Mouse (Mus musculus): ENCODE results near the gene Nmrk1. TPM values are rescaled to one million over a fixed set of nuclear protein-coding genes. Genes with fewer than 3 reads are reported as not detected.
"Not testable (repeated sequence)": the region's sequence is repeated elsewhere in the genome, so short reads cannot be mapped to it uniquely, and the experiment has no call there.

The Nmrk1 gene
- 9.6 and 10.1 TPM in 2 replicates for polyA plus RNA-seq (2014; fragmentation: Nextera tagmentation; extraction: Ambion mirVana)

GRCm38 (mm10) chr19:18631644-18632219 lies at the start of gene Nmrk1, which contains the start of gene Ostf1:
Nmrk1 (plus strand) TSS chr19:18631950.
Ostf1 (minus strand) TSS chr19:18631823.
- 1% methylated on average over 50 of the region's 51 CpGs for WGBS
- Histone ChIP-seq H3K4me3 (ENCODE audit: low read depth, low read length) (peak within 1 kb of the TSS; percentile 76), H3K36me3 (ENCODE audit: control insufficient read depth, insufficient read depth, low read length) (no peaks in the 10 kb centered on the region), H3K4me2 (ENCODE audit: low read length) (peak within 1 kb of the TSS; percentile 72), H3K4me1 (replicated peaks; ENCODE audit: control insufficient read depth, insufficient read depth, low read length) (peaks cover 3% of the 10 kb centered on the region), H3K9me3 (ENCODE audit: control insufficient read depth, low read length) (no peaks in the 10 kb centered on the region), H3K27me3 (replicated peaks; ENCODE audit: control insufficient read depth, insufficient read depth, low read length) (no peaks in the 10 kb centered on the region), H3K27ac (ENCODE audit: low read depth) (peak within 1 kb of the TSS; percentile 82), H3K9ac (ENCODE audit: low read length) (peak within 1 kb of the TSS; percentile 64)
- peak; percentile 97 for DNase-seq (ENCODE audit: low spot score)
- peak; percentile 98 for ATAC-seq (replicated peaks; ENCODE audit: low FRiP score, low TSS enrichment, low read depth)

DNA sequence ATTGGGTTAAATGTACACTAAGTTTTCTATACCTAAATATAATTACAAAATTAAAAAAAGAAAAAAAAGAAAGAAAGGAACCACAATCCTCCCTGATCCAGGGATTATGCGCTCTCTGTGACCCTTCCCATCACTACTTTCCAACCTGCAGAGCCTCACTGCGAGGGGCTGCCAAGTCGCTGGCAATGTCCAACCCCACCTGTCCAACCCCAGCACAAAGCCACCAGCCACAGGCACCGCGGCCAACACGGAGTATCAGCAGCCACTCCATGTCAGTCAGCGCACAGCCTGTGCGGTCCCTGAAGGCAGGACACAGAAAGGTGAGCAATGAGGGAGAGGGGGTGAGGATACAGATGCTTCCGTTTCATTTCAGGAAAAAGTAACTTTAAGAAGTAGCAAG lies 49.5 kb upstream of the Nmrk1 start:
- Histone ChIP-seq H3K27me3 (replicated peaks; ENCODE audit: control insufficient read depth, insufficient read depth, low read length) (no peaks in the 10 kb centered on the region), H3K4me3 (ENCODE audit: low read depth, low read length) (no peak overlapping the region), H3K4me2 (ENCODE audit: low read length) (no peak overlapping the region), H3K36me3 (ENCODE audit: control insufficient read depth, insufficient read depth, low read length) (peaks cover 5% of the 10 kb centered on the region; the same call in 1 of the 2 replicates), H3K9me3 (ENCODE audit: control insufficient read depth, low read length) (no peaks in the 10 kb centered on the region), H3K4me1 (replicated peaks; ENCODE audit: control insufficient read depth, insufficient read depth, low read length) (peaks cover 11% of the 10 kb centered on the region; the same call in 1 of the 2 replicates), H3K9ac (ENCODE audit: low read length) (no peak overlapping the region), H3K27ac (ENCODE audit: low read depth) (no peak overlapping the region)
- ATAC-seq (replicated peaks; ENCODE audit: low FRiP score, low TSS enrichment, low read depth), result no peak
- 89% methylated on average over 9 of the region's 9 CpGs for WGBS
- DNase-seq (ENCODE audit: low spot score), result peak; percentile 35

- Histone ChIP-seq H3K27me3 (replicated peaks; ENCODE audit: control insufficient read depth, insufficient read depth, low read length) (no peaks in the 10 kb centered on the region), H3K27ac (ENCODE audit: low read depth) (no peak overlapping the region), H3K4me2 (ENCODE audit: low read length) (no peak overlapping the region), H3K36me3 (ENCODE audit: control insufficient read depth, insufficient read depth, low read length) (peaks cover 5% of the 10 kb centered on the region; the same call in 1 of the 2 replicates), H3K4me3 (ENCODE audit: low read depth, low read length) (no peak overlapping the region), H3K9ac (ENCODE audit: low read length) (no peak overlapping the region), H3K4me1 (replicated peaks; ENCODE audit: control insufficient read depth, insufficient read depth, low read length) (peaks cover 9% of the 10 kb centered on the region; the same call in 1 of the 2 replicates), H3K9me3 (ENCODE audit: control insufficient read depth, low read length) (no peaks in the 10 kb centered on the region)
- no peak for ATAC-seq (replicated peaks; ENCODE audit: low FRiP score, low TSS enrichment, low read depth)
- WGBS, result 84% methylated on average over 6 of the region's 6 CpGs
- DNase-seq (ENCODE audit: low spot score), result no peak
These were observed 48.9 kb upstream of the Nmrk1 start for GRCm38 (mm10) chr19:18582887-18583286.

GRCm38 (mm10) chr19:18583706-18584105 lies 48.0 kb upstream of the Nmrk1 start:
- H3K4me2 ChIP-seq (ENCODE audit: low read length), result no peak overlapping the region
- no peak overlapping the region for H3K4me3 ChIP-seq (ENCODE audit: low read depth, low read length)
- no peaks in the 10 kb centered on the region for H3K27me3 ChIP-seq (replicated peaks; ENCODE audit: control insufficient read depth, insufficient read depth, low read length)
- 96% methylated on average over 4 of the region's 4 CpGs for WGBS
- no peak overlapping the region for H3K9ac ChIP-seq (ENCODE audit: low read length)
- H3K27ac ChIP-seq (ENCODE audit: low read depth), result no peak overlapping the region
- ATAC-seq (replicated peaks; ENCODE audit: low FRiP score, low TSS enrichment, low read depth) (no peak), DNase-seq (ENCODE audit: low spot score) (no peak)
- H3K4me1 ChIP-seq (replicated peaks; ENCODE audit: control insufficient read depth, insufficient read depth, low read length), result peaks cover under 1% of the 10 kb centered on the region; the same call in 1 of the 2 replicates
- H3K9me3 ChIP-seq (ENCODE audit: control insufficient read depth, low read length), result no peaks in the 10 kb centered on the region
- H3K36me3 ChIP-seq (ENCODE audit: control insufficient read depth, insufficient read depth, low read length), result peaks cover 5% of the 10 kb centered on the region; the same call in 1 of the 2 replicates

- Histone ChIP-seq H3K4me2 (ENCODE audit: low read length) (no peak overlapping the region), H3K27ac (ENCODE audit: low read depth) (no peak overlapping the region), H3K27me3 (replicated peaks; ENCODE audit: control insufficient read depth, insufficient read depth, low read length) (no peaks in the 10 kb centered on the region), H3K9ac (ENCODE audit: low read length) (no peak overlapping the region), H3K4me1 (replicated peaks; ENCODE audit: control insufficient read depth, insufficient read depth, low read length) (no peaks in the 10 kb centered on the region), H3K36me3 (ENCODE audit: control insufficient read depth, insufficient read depth, low read length) (peaks cover 5% of the 10 kb centered on the region; the same call in 1 of the 2 replicates), H3K9me3 (ENCODE audit: control insufficient read depth, low read length) (no peaks in the 10 kb centered on the region), H3K4me3 (ENCODE audit: low read depth, low read length) (no peak overlapping the region)
- DNase-seq (ENCODE audit: low spot score) (no peak), ATAC-seq (replicated peaks; ENCODE audit: low FRiP score, low TSS enrichment, low read depth) (no peak)
- WGBS, result 92% methylated on average over 7 of the region's 7 CpGs
These were observed 47.1 kb upstream of the Nmrk1 start for GRCm38 (mm10) chr19:18584621-18585020.

DNA sequence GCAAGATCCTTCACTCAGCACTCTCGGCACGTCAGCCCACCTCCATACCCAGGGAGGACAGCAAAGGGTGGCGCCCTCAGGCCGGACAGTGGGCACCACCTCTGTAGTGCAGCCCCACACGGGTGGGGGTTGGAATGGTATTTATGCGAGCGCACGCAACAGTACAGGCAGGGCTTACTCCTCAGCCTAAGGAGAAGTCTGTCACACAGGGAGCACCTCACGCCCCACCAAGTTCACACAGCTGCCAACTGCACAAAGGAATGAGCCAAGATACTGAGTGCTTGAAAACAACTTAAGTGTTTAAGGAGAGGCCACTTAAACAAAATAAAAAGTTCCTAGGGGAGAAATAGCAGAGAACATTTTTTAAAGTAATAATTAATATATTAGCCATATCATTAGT lies 44.6 kb upstream of the Nmrk1 start:
- no peak for DNase-seq (ENCODE audit: low spot score)
- H3K9me3 ChIP-seq (ENCODE audit: control insufficient read depth, low read length), result no peaks in the 10 kb centered on the region
- no peak overlapping the region for H3K4me2 ChIP-seq (ENCODE audit: low read length)
- H3K4me3 ChIP-seq (ENCODE audit: low read depth, low read length), result no peak overlapping the region
- H3K4me1 ChIP-seq (replicated peaks; ENCODE audit: control insufficient read depth, insufficient read depth, low read length), result no peaks in the 10 kb centered on the region
- no peak overlapping the region for H3K27ac ChIP-seq (ENCODE audit: low read depth)
- peaks cover 5% of the 10 kb centered on the region; the same call in 1 of the 2 replicates for H3K36me3 ChIP-seq (ENCODE audit: control insufficient read depth, insufficient read depth, low read length)
- WGBS, result 91% methylated on average over 9 of the region's 9 CpGs
- H3K27me3 ChIP-seq (replicated peaks; ENCODE audit: control insufficient read depth, insufficient read depth, low read length), result no peaks in the 10 kb centered on the region
- no peak overlapping the region for H3K9ac ChIP-seq (ENCODE audit: low read length)
- no peak for ATAC-seq (replicated peaks; ENCODE audit: low FRiP score, low TSS enrichment, low read depth)

- H3K4me3 ChIP-seq (ENCODE audit: low read depth, low read length), result no peak overlapping the region
- ATAC-seq (replicated peaks; ENCODE audit: low FRiP score, low TSS enrichment, low read depth), result no peak
- H3K36me3 ChIP-seq (ENCODE audit: control insufficient read depth, insufficient read depth, low read length), result peaks cover 5% of the 10 kb centered on the region; the same call in 1 of the 2 replicates
- no peak overlapping the region for H3K9ac ChIP-seq (ENCODE audit: low read length)
- H3K27me3 ChIP-seq (replicated peaks; ENCODE audit: control insufficient read depth, insufficient read depth, low read length), result no peaks in the 10 kb centered on the region
- H3K9me3 ChIP-seq (ENCODE audit: control insufficient read depth, low read length), result no peaks in the 10 kb centered on the region
- no peaks in the 10 kb centered on the region; the same call in 1 of the 2 replicates for H3K4me1 ChIP-seq (replicated peaks; ENCODE audit: control insufficient read depth, insufficient read depth, low read length)
- 96% methylated on average over 1 of the region's 1 CpGs for WGBS
- no peak overlapping the region for H3K4me2 ChIP-seq (ENCODE audit: low read length)
- DNase-seq (ENCODE audit: low spot score), result no peak
- no peak overlapping the region for H3K27ac ChIP-seq (ENCODE audit: low read depth)
These were observed 43.5 kb upstream of the Nmrk1 start for GRCm38 (mm10) chr19:18588243-18588642.

- not testable (repeated sequence) for H3K27me3 ChIP-seq (replicated peaks; ENCODE audit: control insufficient read depth, insufficient read depth, low read length); H3K4me2 ChIP-seq (ENCODE audit: low read length); H3K36me3 ChIP-seq (ENCODE audit: control insufficient read depth, insufficient read depth, low read length); H3K9me3 ChIP-seq (ENCODE audit: control insufficient read depth, low read length); DNase-seq (ENCODE audit: low spot score); H3K27ac ChIP-seq (ENCODE audit: low read depth); H3K9ac ChIP-seq (ENCODE audit: low read length); H3K4me1 ChIP-seq (replicated peaks; ENCODE audit: control insufficient read depth, insufficient read depth, low read length); ATAC-seq (replicated peaks; ENCODE audit: low FRiP score, low TSS enrichment, low read depth); H3K4me3 ChIP-seq (ENCODE audit: low read depth, low read length)
- 96% methylated on average over 10 of the region's 10 CpGs for WGBS
These were observed 42.9 kb upstream of the Nmrk1 start for GRCm38 (mm10) chr19:18588801-18589200.

DNA sequence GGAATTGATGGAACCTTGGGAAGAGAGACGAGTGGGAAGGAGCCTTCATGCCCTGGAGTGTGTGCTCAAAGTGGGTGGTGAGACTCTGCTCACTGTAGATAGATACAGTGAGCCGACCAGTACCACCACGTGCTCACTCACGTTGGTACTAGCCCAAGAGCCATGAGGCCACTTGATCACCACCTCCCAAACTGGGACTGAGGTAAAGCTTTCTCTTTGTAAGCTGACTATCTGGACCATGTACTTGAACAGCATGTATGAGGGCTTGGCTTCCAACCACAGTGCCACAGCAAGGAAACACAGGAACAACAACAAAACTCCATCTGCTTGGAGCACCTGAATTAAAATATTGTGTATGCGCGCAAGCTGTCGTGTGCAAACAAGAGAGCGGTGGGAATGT lies 42.5 kb upstream of the Nmrk1 start:
- ATAC-seq (replicated peaks; ENCODE audit: low FRiP score, low TSS enrichment, low read depth) (no peak), DNase-seq (ENCODE audit: low spot score) (no peak)
- Histone ChIP-seq H3K36me3 (ENCODE audit: control insufficient read depth, insufficient read depth, low read length) (peaks cover 3% of the 10 kb centered on the region; the same call in 1 of the 2 replicates), H3K4me1 (replicated peaks; ENCODE audit: control insufficient read depth, insufficient read depth, low read length) (no peaks in the 10 kb centered on the region; the same call in 1 of the 2 replicates), H3K27ac (ENCODE audit: low read depth) (no peak overlapping the region), H3K4me2 (ENCODE audit: low read length) (no peak overlapping the region), H3K9me3 (ENCODE audit: control insufficient read depth, low read length) (no peaks in the 10 kb centered on the region), H3K27me3 (replicated peaks; ENCODE audit: control insufficient read depth, insufficient read depth, low read length) (no peaks in the 10 kb centered on the region), H3K9ac (ENCODE audit: low read length) (no peak overlapping the region), H3K4me3 (ENCODE audit: low read depth, low read length) (no peak overlapping the region)
- 88% methylated on average over 8 of the region's 8 CpGs for WGBS
